Mouse (Mus musculus) limb, embryonic 14.5 days (tissue): ENCODE results near the gene Ssh3. TPM values are rescaled to one million over a fixed set of nuclear protein-coding genes. Genes with fewer than 3 reads are reported as not detected.

ENCODE experiments used
- ATAC-seq: fragments of 200-750 bp; cut with Nextera tagmentation; 2 replicates; pipeline ENCODE4 v1.8.0; 2017; ENCODE audit warnings: low read depth, moderate number of reproducible peaks, moderate TSS enrichment; ENCODE audit not compliant: low FRiP score
- DNase-seq: peaks from one replicate; pipeline ENCODE4 v3.0.0-alpha.2; 2015; ENCODE audit warnings: low spot score
- H3K27ac ChIP-seq: fragments of 300-500 bp; sonication (generic); replicated peaks from 2 replicates; pipeline ENCODE4 v1.5.1; 2014; ENCODE audit warnings: low read depth, mild to moderate bottlenecking, low read length, moderate library complexity, mixed read lengths
- H3K27me3 ChIP-seq: fragments of 300-500 bp; sonication (generic); 2 replicates; pipeline ENCODE4 v1.6.1; 2014; ENCODE audit warnings: low read length, mixed read lengths; ENCODE audit not compliant: control insufficient read depth, insufficient read depth
- H3K36me3 ChIP-seq: fragments of 300-500 bp; sonication (generic); 2 replicates; pipeline ENCODE4 v1.6.1; 2014; ENCODE audit warnings: mild to moderate bottlenecking, low read length, moderate library complexity, mixed read lengths; ENCODE audit not compliant: control insufficient read depth, insufficient read depth
- H3K4me1 ChIP-seq: fragments of 300-500 bp; sonication (generic); 2 replicates; pipeline ENCODE4 v1.6.1; 2014; ENCODE audit warnings: antibody characterized with exemption, low read length, mixed read lengths; ENCODE audit not compliant: control insufficient read depth, insufficient read depth
- H3K4me2 ChIP-seq: fragments of 300-500 bp; sonication (generic); replicated peaks from 2 replicates; pipeline ENCODE4 v1.6.1; 2014; ENCODE audit warnings: low read depth, mild to moderate bottlenecking, low read length, moderate library complexity; ENCODE audit not compliant: severe bottlenecking
- H3K4me3 ChIP-seq: fragments of 300-500 bp; sonication (generic); replicated peaks from 2 replicates; pipeline ENCODE4 v1.5.1; 2014; ENCODE audit warnings: low read length
- H3K9ac ChIP-seq: fragments of 300-500 bp; sonication (generic); 2 replicates; pipeline ENCODE4 v1.6.1; 2014; ENCODE audit warnings: mild to moderate bottlenecking, low read depth, low read length, moderate library complexity; ENCODE audit not compliant: severe bottlenecking
- H3K9me3 ChIP-seq: fragments of 300-500 bp; sonication (generic); 2 replicates; pipeline ENCODE4 v1.6.1; 2016; ENCODE audit warnings: low read length; ENCODE audit not compliant: control insufficient read depth
- POLR2A ChIP-seq: fragments of 200-500 bp; IDR thresholded peaks from 2 replicates; pipeline ENCODE4 v1.8.0; 2012; ENCODE audit warnings: inconsistent platforms, mild to moderate bottlenecking, moderate library complexity, borderline replicate concordance; ENCODE audit not compliant: insufficient read depth, insufficient read length; ENCODE audit errors: extremely low read depth
- WGBS: fragments of 180-500 bp; shearing (Covaris S2); extraction: QIAGEN DNeasy Blood & Tissue Kit; methylation state at CpG from one replicate; pipeline ENCODE4 v1.1.7; 2014; 5-methylcytosine and 5-hydroxymethylcytosine counted together
- polyA plus RNA-seq, 2 experiments: library from polyadenylated mRNA; depleted of rRNA in 1 of 2; stranded (reverse) in 1 of 2; unstranded in 1 of 2; fragments of >200 nt; fragmentation: Nextera tagmentation in 1 of 2; extraction: Ambion mirVana in 1 of 2; gene quantifications; 2 replicates each; pipeline versions ENCODE4 v1.2.1 to v1.2.3; 2012 to 2014

Gene Ssh3
- polyA plus RNA-seq, 2 experiments: 22.3 to 57.5 TPM

DNA sequence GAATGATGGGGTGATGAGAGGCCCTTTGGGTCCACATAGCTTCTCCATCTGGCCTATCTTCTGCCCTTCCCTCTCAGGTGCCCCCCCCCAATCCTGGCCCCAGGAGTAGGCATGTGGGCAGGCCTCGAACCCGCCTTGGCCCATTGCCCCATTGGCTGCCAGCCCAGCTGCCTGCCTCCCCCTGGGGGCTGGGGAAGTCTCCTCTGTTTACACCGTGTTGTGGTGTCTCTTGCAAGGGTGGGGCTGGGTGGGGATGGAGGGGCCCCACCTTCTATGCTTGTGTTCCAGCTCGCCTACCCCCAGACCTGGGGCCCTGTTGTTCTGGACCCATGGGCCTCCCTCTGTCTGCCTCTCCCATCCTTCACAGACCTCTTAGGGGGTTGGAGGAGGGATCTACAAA, 48.6 kb downstream of the Ssh3 start:
- Histone ChIP-seq H3K36me3 (peaks cover 14% of the 10 kb centered on the region), H3K27me3 (no peaks in the 10 kb centered on the region), H3K4me3 (no peak overlapping the region), H3K4me1 (peaks cover 40% of the 10 kb centered on the region), H3K9me3 (no peaks in the 10 kb centered on the region), H3K4me2 (no peak overlapping the region), H3K27ac (no peak overlapping the region), H3K9ac (peak overlapping the region; percentile 25; the same call in 1 of the 2 replicates)
- DNase-seq (no peak), ATAC-seq (no peak)
- no peak for TF ChIP-seq POLR2A
- 29% methylated on average over 4 of the region's 4 CpGs for WGBS

- DNase-seq: no peak
- Histone ChIP-seq H3K4me2 (no peak overlapping the region), H3K4me3 (no peak overlapping the region), H3K27me3 (no peaks in the 10 kb centered on the region), H3K9me3 (no peaks in the 10 kb centered on the region), H3K9ac (0 out of 2 replicates have a peak overlapping the region, but pooled peaks have one; percentile 25), H3K36me3 (peaks cover 14% of the 10 kb centered on the region), H3K4me1 (peaks cover 40% of the 10 kb centered on the region), H3K27ac (no peak overlapping the region)
- 81% methylated on average over 6 of the region's 6 CpGs for WGBS
- ATAC-seq: no peak
- TF ChIP-seq POLR2A: no peak
Measured at GRCm38 (mm10) chr19:4219943-4220342, 49.0 kb downstream of the Ssh3 start.

DNA sequence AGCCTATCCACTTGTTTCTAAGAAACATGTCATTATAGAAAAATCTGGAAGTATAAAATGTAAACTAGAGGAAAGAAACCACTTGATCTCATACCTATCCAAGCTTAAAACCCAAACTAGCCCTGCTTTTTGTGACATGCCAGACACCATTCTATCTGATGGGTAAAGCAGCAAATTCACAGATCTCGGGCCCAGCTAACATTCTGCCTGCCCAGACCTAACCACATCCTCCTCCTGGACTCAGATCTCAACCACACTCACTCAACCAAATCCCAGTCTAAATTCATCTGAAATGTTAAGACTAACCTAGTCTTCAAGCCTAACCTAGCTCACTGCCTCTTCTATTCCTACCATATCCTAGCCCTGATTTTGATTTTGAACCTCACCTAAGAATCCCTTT, 50.2 kb downstream of the Ssh3 start:
- Histone ChIP-seq H3K9ac (no peak overlapping the region), H3K27me3 (no peaks in the 10 kb centered on the region), H3K27ac (no peak overlapping the region), H3K4me2 (no peak overlapping the region), H3K36me3 (peaks cover 14% of the 10 kb centered on the region), H3K9me3 (no peaks in the 10 kb centered on the region), H3K4me3 (no peak overlapping the region), H3K4me1 (peaks cover 42% of the 10 kb centered on the region)
- ATAC-seq: no peak
- WGBS: 88% methylated on average over 1 of the region's 1 CpGs
- no peak for TF ChIP-seq POLR2A
- no peak for DNase-seq

DNA sequence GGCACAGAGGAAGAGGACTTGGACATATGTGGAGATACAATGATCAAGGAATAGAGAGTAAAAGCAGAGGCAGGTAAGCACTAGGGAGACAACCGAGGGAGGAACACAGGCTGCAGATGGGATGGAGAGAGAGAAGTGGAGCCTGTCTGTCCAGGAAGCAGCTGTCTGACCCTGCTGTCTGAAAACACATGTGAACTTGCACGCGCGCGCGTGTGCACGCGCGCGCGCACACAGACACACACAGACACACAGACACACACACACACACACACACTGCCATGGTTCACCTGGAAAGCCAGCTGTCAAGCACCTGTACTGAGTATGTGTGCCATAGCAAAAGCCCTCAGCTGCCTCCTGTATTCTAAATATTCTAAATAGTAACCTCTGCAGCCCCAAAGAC, 50.7 kb downstream of the Ssh3 start:
- DNase-seq (no peak), ATAC-seq (no peak)
- H3K4me1 ChIP-seq: peaks cover 47% of the 10 kb centered on the region
- TF ChIP-seq POLR2A: no peak
- H3K27ac ChIP-seq: no peak overlapping the region
- 0 out of 2 replicates have a peak overlapping the region, but pooled peaks have one; percentile 22 for H3K9ac ChIP-seq
- H3K36me3 ChIP-seq: peaks cover 14% of the 10 kb centered on the region
- no peak overlapping the region for H3K4me2 ChIP-seq
- no peak overlapping the region for H3K4me3 ChIP-seq
- 78% methylated on average over 11 of the region's 11 CpGs for WGBS
- no peaks in the 10 kb centered on the region for H3K27me3 ChIP-seq
- no peaks in the 10 kb centered on the region for H3K9me3 ChIP-seq

DNA sequence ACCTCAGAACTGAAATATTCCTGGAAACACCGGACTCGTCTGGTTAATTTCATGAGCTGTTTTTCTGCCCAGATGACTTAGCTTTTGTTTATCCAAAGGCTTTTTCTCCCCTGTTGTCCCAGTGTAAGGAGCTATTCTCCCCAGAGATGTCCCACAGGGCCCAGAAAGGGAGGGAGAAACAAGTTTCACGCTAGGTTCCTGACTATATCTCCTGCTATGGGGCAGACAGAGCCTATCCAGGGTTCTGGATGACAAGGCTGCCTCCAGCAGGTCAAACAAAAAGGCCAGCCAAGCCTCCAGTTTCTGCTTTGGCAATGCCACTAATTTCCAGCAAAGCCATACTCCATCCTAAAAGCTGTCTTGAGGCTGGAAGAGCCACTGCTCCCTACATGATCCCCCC, 51.1 kb downstream of the Ssh3 start:
- Histone ChIP-seq H3K4me1 (peaks cover 51% of the 10 kb centered on the region), H3K4me3 (no peak overlapping the region), H3K4me2 (no peak overlapping the region), H3K27me3 (no peaks in the 10 kb centered on the region), H3K36me3 (peaks cover 11% of the 10 kb centered on the region), H3K9ac (peak overlapping the region; percentile 22; the same call in 1 of the 2 replicates), H3K9me3 (no peaks in the 10 kb centered on the region), H3K27ac (no peak overlapping the region)
- ATAC-seq (no peak), DNase-seq (no peak)
- TF ChIP-seq POLR2A: no peak
- 34% methylated on average over 3 of the region's 3 CpGs for WGBS

DNA sequence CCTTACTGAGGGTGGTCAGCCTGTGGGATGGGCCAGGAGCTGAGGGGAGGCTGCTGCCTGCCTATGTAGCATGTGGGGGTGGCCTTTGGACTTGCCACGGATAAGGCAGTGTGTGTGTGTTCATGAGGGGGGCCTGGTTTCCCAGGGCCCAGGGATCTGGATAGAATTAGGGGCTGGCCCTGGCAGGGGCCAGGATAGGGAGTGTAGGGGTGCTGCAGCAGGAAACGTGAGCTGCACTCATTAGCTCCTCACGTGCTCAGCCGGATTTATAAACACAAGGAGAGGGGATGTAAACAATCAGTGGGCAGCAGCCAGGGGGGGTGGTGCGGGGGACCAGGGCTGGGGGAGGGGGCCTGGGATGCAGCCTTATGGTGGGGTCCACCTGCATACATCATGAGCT, 51.8 kb downstream of the Ssh3 start:
- Histone ChIP-seq H3K4me3 (0 out of 2 replicates have a peak overlapping the region, but pooled peaks have one; percentile 2), H3K4me1 (peaks cover 56% of the 10 kb centered on the region), H3K9me3 (no peaks in the 10 kb centered on the region), H3K27ac (no peak overlapping the region), H3K4me2 (peak overlapping the region; percentile 94), H3K27me3 (no peaks in the 10 kb centered on the region), H3K9ac (0 out of 2 replicates have a peak overlapping the region, but pooled peaks have one; percentile 3), H3K36me3 (peaks cover 4% of the 10 kb centered on the region)
- no peak for TF ChIP-seq POLR2A
- ATAC-seq (no peak), DNase-seq (no peak)
- WGBS: 13% methylated on average over 5 of the region's 5 CpGs
